Mouse (Mus musculus) lung, postnatal 14 days (tissue): ENCODE data around the gene Csnka2ip.

Experiments used
- DNase-seq: peaks from one replicate; pipeline ENCODE4 v3.0.0; 2021

The Csnka2ip gene

GRCm38 (mm10) chr16:64602308-64602707, at the start of gene Csnka2ip:
Csnka2ip (minus strand) TSS chr16:64602408.
- no peak for DNase-seq

GRCm38 (mm10) chr16:64649594-64650290, 47.5 kb upstream of the Csnka2ip start:
- DNase-seq = no peak

GRCm38 (mm10) chr16:64647771-64648170, 45.6 kb upstream of the Csnka2ip start:
- no peak for DNase-seq

- DNase-seq = no peak
Observed at GRCm38 (mm10) chr16:64635110-64635509, 32.9 kb upstream of the Csnka2ip start.

GRCm38 (mm10) chr16:64620116-64620515, 17.9 kb upstream of the Csnka2ip start:
- DNase-seq = no peak

GRCm38 (mm10) chr16:64614648-64615047, 12.4 kb upstream of the Csnka2ip start:
- no peak for DNase-seq

GRCm38 (mm10) chr16:64607793-64608192, 5.6 kb upstream of the Csnka2ip start:
- no peak for DNase-seq

- DNase-seq = peak; percentile 4
Observed at GRCm38 (mm10) chr16:64586825-64587224, 15.4 kb downstream of the Csnka2ip start.

GRCm38 (mm10) chr16:64586262-64586619, 16.0 kb downstream of the Csnka2ip start:
- DNase-seq = no peak

- DNase-seq = no peak
Observed at GRCm38 (mm10) chr16:64585599-64586261, 16.5 kb downstream of the Csnka2ip start.

GRCm38 (mm10) chr16:64584591-64584990, 17.6 kb downstream of the Csnka2ip start:
- DNase-seq = no peak

GRCm38 (mm10) chr16:64583406-64583805, 18.8 kb downstream of the Csnka2ip start:
- DNase-seq = no peak

- DNase-seq = no peak
Observed at GRCm38 (mm10) chr16:64569496-64569895, 32.7 kb downstream of the Csnka2ip start.

GRCm38 (mm10) chr16:64563081-64563480, 39.1 kb downstream of the Csnka2ip start:
- DNase-seq = no peak

- DNase-seq = no peak
Observed at GRCm38 (mm10) chr16:64558518-64558917, 43.7 kb downstream of the Csnka2ip start.

GRCm38 (mm10) chr16:64526883-64527282, 75.3 kb downstream of the Csnka2ip start:
- no peak for DNase-seq

- no peak for DNase-seq
Observed at GRCm38 (mm10) chr16:64524051-64524645, 78.1 kb downstream of the Csnka2ip start.

- no peak for DNase-seq
Observed at GRCm38 (mm10) chr16:64513423-64513822, 88.8 kb downstream of the Csnka2ip start.
